Mouse (Mus musculus): ENCODE data around the gene Aunip. TPM values are rescaled to one million over a fixed set of nuclear protein-coding genes. Genes with fewer than 3 reads are reported as not detected.
A peak's percentile ranks its signal among the peaks of the same experiment; 100 is the strongest.

The Aunip gene
- polyA plus RNA-seq, 1 experiment from 2014 or later = 6.9 TPM

- H3K9ac ChIP-seq (replicated peaks) = no peak overlapping the region
- no peak for TF ChIP-seq CTCF (IDR thresholded peaks at IDR 0.05; ENCODE audit: low read depth)
- TF ChIP-seq EP300 (IDR thresholded peaks at IDR 0.05; ENCODE audit: low read depth) = no peak
- no peak for ATAC-seq
- DNase-seq = no peak
- no peak overlapping the region for H3K27ac ChIP-seq (ENCODE audit: low read depth)
- no peaks in the 10 kb centered on the region for H3K9me3 ChIP-seq (ENCODE audit: low read length)
- peaks cover 8% of the 10 kb centered on the region for H3K4me1 ChIP-seq (ENCODE audit: insufficient read depth)
- H3K4me3 ChIP-seq (ENCODE audit: low read depth, low read length) = no peak overlapping the region
- H3K36me3 ChIP-seq (replicated peaks; ENCODE audit: insufficient read depth, low read length) = no peaks in the 10 kb centered on the region
- H3K4me2 ChIP-seq (ENCODE audit: low read depth, low read length) = no peak overlapping the region
- 69% methylated on average over 6 of the region's 6 CpGs for WGBS (ENCODE audit: insufficient replicate concordance)
- no peaks in the 10 kb centered on the region for H3K27me3 ChIP-seq (ENCODE audit: insufficient read depth, low read length)
Measured at GRCm38 (mm10) chr4:134483078-134483688, 27.6 kb upstream of the Aunip start.

GRCm38 (mm10) chr4:134483696-134484095 lies 27.1 kb upstream of the Aunip start:
- Histone ChIP-seq H3K4me1 (ENCODE audit: insufficient read depth) (peaks cover 12% of the 10 kb centered on the region), H3K4me3 (ENCODE audit: low read depth, low read length) (no peak overlapping the region), H3K27me3 (ENCODE audit: insufficient read depth, low read length) (no peaks in the 10 kb centered on the region), H3K9me3 (ENCODE audit: low read length) (no peaks in the 10 kb centered on the region), H3K9ac (replicated peaks) (no peak overlapping the region), H3K27ac (ENCODE audit: low read depth) (no peak overlapping the region), H3K4me2 (ENCODE audit: low read depth, low read length) (no peak overlapping the region), H3K36me3 (replicated peaks; ENCODE audit: insufficient read depth, low read length) (no peaks in the 10 kb centered on the region)
- DNase-seq (no peak), ATAC-seq (no peak)
- WGBS (ENCODE audit: insufficient replicate concordance) = 57% methylated on average over 6 of the region's 6 CpGs
- TF ChIP-seq CTCF (IDR thresholded peaks at IDR 0.05; ENCODE audit: low read depth) (no peak), EP300 (IDR thresholded peaks at IDR 0.05; ENCODE audit: low read depth) (no peak)

- H3K4me3 ChIP-seq (ENCODE audit: low read depth, low read length) = no peak overlapping the region
- H3K9ac ChIP-seq (replicated peaks) = no peak overlapping the region
- no peaks in the 10 kb centered on the region for H3K36me3 ChIP-seq (replicated peaks; ENCODE audit: insufficient read depth, low read length)
- ATAC-seq (no peak), DNase-seq (no peak)
- no peaks in the 10 kb centered on the region for H3K27me3 ChIP-seq (ENCODE audit: insufficient read depth, low read length)
- no peak for TF ChIP-seq CTCF (IDR thresholded peaks at IDR 0.05; ENCODE audit: low read depth)
- no peak for TF ChIP-seq EP300 (IDR thresholded peaks at IDR 0.05; ENCODE audit: low read depth)
- no peak overlapping the region for H3K27ac ChIP-seq (ENCODE audit: low read depth)
- 72% methylated on average over 10 of the region's 10 CpGs for WGBS (ENCODE audit: insufficient replicate concordance)
- no peaks in the 10 kb centered on the region for H3K9me3 ChIP-seq (ENCODE audit: low read length)
- H3K4me2 ChIP-seq (ENCODE audit: low read depth, low read length) = no peak overlapping the region
- peaks cover 16% of the 10 kb centered on the region for H3K4me1 ChIP-seq (ENCODE audit: insufficient read depth)
Measured at GRCm38 (mm10) chr4:134484231-134484630, 26.6 kb upstream of the Aunip start.

GRCm38 (mm10) chr4:134485151-134485900 lies 25.5 kb upstream of the Aunip start:
- no peak overlapping the region for H3K4me2 ChIP-seq (ENCODE audit: low read depth, low read length)
- DNase-seq = no peak
- WGBS (ENCODE audit: insufficient replicate concordance) = 67% methylated on average over 5 of the region's 5 CpGs

GRCm38 (mm10) chr4:134488211-134488610 lies 22.6 kb upstream of the Aunip start:
- DNase-seq = no peak
- H3K9ac ChIP-seq (replicated peaks) = no peak overlapping the region; the same call in 1 of the 2 replicates
- WGBS (ENCODE audit: insufficient replicate concordance) = 69% methylated on average over 5 of the region's 5 CpGs
- H3K4me2 ChIP-seq (ENCODE audit: low read depth, low read length) = no peak overlapping the region
- H3K9me3 ChIP-seq (ENCODE audit: low read length) = no peaks in the 10 kb centered on the region; the same call in 1 of the 2 replicates
- peak overlapping the region; percentile 55 for H3K27ac ChIP-seq (ENCODE audit: low read depth)
- peaks cover 28% of the 10 kb centered on the region for H3K4me1 ChIP-seq (ENCODE audit: insufficient read depth)
- no peak overlapping the region for H3K4me3 ChIP-seq (ENCODE audit: low read depth, low read length)
- peak; percentile 47 for ATAC-seq
- no peaks in the 10 kb centered on the region for H3K27me3 ChIP-seq (ENCODE audit: insufficient read depth, low read length)
- H3K36me3 ChIP-seq (replicated peaks; ENCODE audit: insufficient read depth, low read length) = no peaks in the 10 kb centered on the region
- TF ChIP-seq CTCF (IDR thresholded peaks at IDR 0.05; ENCODE audit: low read depth) (no peak), EP300 (IDR thresholded peaks at IDR 0.05; ENCODE audit: low read depth) (no peak)

More at GRCm38 (mm10) chr4:134485151-134485900, 25.5 kb upstream of the Aunip start:
- peak; percentile 72 for ATAC-seq
- TF ChIP-seq EP300 (IDR thresholded peaks at IDR 0.05; ENCODE audit: low read depth) (peak; percentile 32; the same call in 1 of the 2 replicates), CTCF (IDR thresholded peaks at IDR 0.05; ENCODE audit: low read depth) (peak; percentile 7; the same call in 1 of the 2 replicates)
- Histone ChIP-seq H3K9me3 (ENCODE audit: low read length) (no peaks in the 10 kb centered on the region), H3K4me3 (ENCODE audit: low read depth, low read length) (no peak overlapping the region), H3K4me1 (ENCODE audit: insufficient read depth) (peaks cover 27% of the 10 kb centered on the region), H3K27ac (ENCODE audit: low read depth) (0 out of 2 replicates have a peak overlapping the region, but pooled peaks have one; percentile 3), H3K27me3 (ENCODE audit: insufficient read depth, low read length) (no peaks in the 10 kb centered on the region), H3K36me3 (replicated peaks; ENCODE audit: insufficient read depth, low read length) (no peaks in the 10 kb centered on the region), H3K9ac (replicated peaks) (no peak overlapping the region)

- ATAC-seq (peak; percentile 52), DNase-seq (no peak)
- Histone ChIP-seq H3K36me3 (replicated peaks; ENCODE audit: insufficient read depth, low read length) (no peaks in the 10 kb centered on the region), H3K4me3 (ENCODE audit: low read depth, low read length) (no peak overlapping the region), H3K27me3 (ENCODE audit: insufficient read depth, low read length) (no peaks in the 10 kb centered on the region), H3K4me2 (ENCODE audit: low read depth, low read length) (0 out of 2 replicates have a peak overlapping the region, but pooled peaks have one; percentile 38), H3K4me1 (ENCODE audit: insufficient read depth) (peaks cover 39% of the 10 kb centered on the region), H3K27ac (ENCODE audit: low read depth) (peak overlapping the region; percentile 80), H3K9me3 (ENCODE audit: low read length) (no peaks in the 10 kb centered on the region; the same call in 1 of the 2 replicates), H3K9ac (replicated peaks) (no peak overlapping the region)
- TF ChIP-seq CTCF (IDR thresholded peaks at IDR 0.05; ENCODE audit: low read depth) (no peak), EP300 (IDR thresholded peaks at IDR 0.05; ENCODE audit: low read depth) (no peak)
- 54% methylated on average over 11 of the region's 11 CpGs for WGBS (ENCODE audit: insufficient replicate concordance)
Measured at GRCm38 (mm10) chr4:134489986-134490665, 20.7 kb upstream of the Aunip start.
